In the genomic region with DNA sequence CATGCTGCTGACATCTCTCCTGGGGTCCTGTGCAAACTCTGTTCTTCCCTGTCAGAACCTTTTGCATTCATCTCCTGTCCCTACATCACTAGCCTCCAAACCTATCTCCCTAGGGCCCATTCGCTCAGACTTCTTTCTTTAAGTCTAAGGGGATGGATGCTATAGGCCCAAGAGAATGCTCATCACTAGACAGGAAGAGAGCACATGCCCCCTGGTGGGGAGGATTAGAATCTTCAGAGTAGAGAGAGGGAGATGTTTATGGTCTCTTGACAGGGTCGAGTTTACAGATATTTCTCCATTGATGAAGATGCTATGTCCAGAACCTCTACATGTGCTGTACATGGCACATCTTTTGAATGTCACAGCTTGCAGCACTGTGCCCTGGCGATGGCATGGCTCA, we compare ENCODE assay signal across 9 mouse cellular contexts.
A peak's percentile ranks its signal among the peaks of the same experiment; 100 is the strongest.
DNase-seq lines count a peak whose midpoint lies in the region; ATAC-seq and TF ChIP-seq lines count a peak whose summit lies in the region.
"Had no signal": no experiment of that assay in that cellular context is flagged by ENCODE, and none has a peak within 500 bp of the region (broad histone marks: within the 10 kb centered on the region; RNA-seq: fewer than 3 reads in every experiment).

No protein-coding gene starts in this region.

- H3K4me1 ChIP-seq in kidney, embryonic 16.5 days (ENCODE audit: insufficient read depth, low read length), result no peaks in the 10 kb centered on the region
- no peaks in the 10 kb centered on the region for H3K4me1 ChIP-seq in kidney, embryonic 14.5 days (ENCODE audit: control insufficient read depth, insufficient read depth, low read length)
- H3K4me1 ChIP-seq in ES-E14 (ENCODE audit: control insufficient read depth in 2 of 2, insufficient read depth in 2 of 2, low read length in 2 of 2, poor library complexity in 1 of 2), result no peaks in the 10 kb centered on the region

- H3K27me3 ChIP-seq in kidney, embryonic 16.5 days (ENCODE audit: insufficient read depth, low read length), result no peaks in the 10 kb centered on the region
- H3K27me3 ChIP-seq in kidney, embryonic 14.5 days (ENCODE audit: control insufficient read depth, insufficient read depth, low read length), result no peaks in the 10 kb centered on the region
- H3K27me3 ChIP-seq: midbrain, embryonic 13.5 days had no signal

- ATAC-seq in kidney, embryonic 16.5 days (ENCODE audit: low FRiP score, low TSS enrichment), result peak; percentile 22; the same call in 1 of the 2 replicates
- ATAC-seq in kidney, embryonic 14.5 days (ENCODE audit: low FRiP score, low TSS enrichment), result no peak
- ATAC-seq: midbrain, embryonic 13.5 days had no signal

- H3K4me2 ChIP-seq in kidney, embryonic 16.5 days (replicated peaks; ENCODE audit: low read depth, low read length), result no peak overlapping the region
- H3K4me2 ChIP-seq in kidney, embryonic 14.5 days (replicated peaks; ENCODE audit: low read depth, low read length), result no peak overlapping the region
- H3K4me2 ChIP-seq: midbrain, embryonic 13.5 days had no signal

- no peak overlapping the region for H3K9ac ChIP-seq in kidney, embryonic 16.5 days (replicated peaks; ENCODE audit: low read length)
- H3K9ac ChIP-seq in kidney, embryonic 14.5 days (ENCODE audit: low read depth, low read length), result no peak overlapping the region
- H3K9ac ChIP-seq in ES-E14 (ENCODE audit: insufficient read depth, low read depth, low read length, poor library complexity, severe bottlenecking), result no peak overlapping the region
- H3K9ac ChIP-seq: midbrain, embryonic 13.5 days had no signal

- DNase-seq in cerebellum, postnatal 10 days, result peak; percentile 64 to 72
- no peak for DNase-seq in cerebellum, adult 11 months
- peak; percentile 7 for DNase-seq in ES-E14 (ENCODE audit: low read depth, low spot score)
- peak; percentile 29 to 55 for DNase-seq in kidney, postnatal 4 days
- DNase-seq in spleen, postnatal 36 days (ENCODE audit: low spot score in 2 of 2), result no peak
- no peak for DNase-seq in natural killer cell, adult 2 months (ENCODE audit: low spot score in 2 of 2)

- no peak overlapping the region for H3K4me3 ChIP-seq in kidney, embryonic 16.5 days (ENCODE audit: low read length)
- no peak overlapping the region for H3K4me3 ChIP-seq in kidney, embryonic 14.5 days (ENCODE audit: low read length)
- no peak overlapping the region for H3K4me3 ChIP-seq in ES-E14 (ENCODE audit: insufficient read depth in 1 of 2, low read depth in 1 of 2, low read length in 2 of 2, poor library complexity in 1 of 2, severe bottlenecking in 1 of 2)
- H3K4me3 ChIP-seq: midbrain, embryonic 13.5 days had no signal

- H3K9me3 ChIP-seq in kidney, embryonic 16.5 days (ENCODE audit: low read length), result no peaks in the 10 kb centered on the region
- H3K9me3 ChIP-seq in kidney, embryonic 14.5 days (ENCODE audit: control insufficient read depth, low read length), result no peaks in the 10 kb centered on the region
- no peaks in the 10 kb centered on the region for H3K9me3 ChIP-seq in ES-E14 (ENCODE audit: control insufficient read depth, insufficient read depth, low read depth, low read length)
- H3K9me3 ChIP-seq: midbrain, embryonic 13.5 days had no signal

- in situ Hi-C loops in ES-E14 (cut with MboI; ENCODE audit: low sequenced_read_pairs in 2 of 2, unreplicated experiment in 2 of 2), result no loop called here

- H3K27ac ChIP-seq in kidney, embryonic 16.5 days (ENCODE audit: low read length), result peak overlapping the region; percentile 35; the same call in 1 of the 2 replicates
- H3K27ac ChIP-seq in kidney, embryonic 14.5 days (ENCODE audit: low read depth, low read length), result no peak overlapping the region
- H3K27ac ChIP-seq in ES-E14 (ENCODE audit: insufficient read depth, low read depth, low read length, poor library complexity, severe bottlenecking), result no peak overlapping the region
- H3K27ac ChIP-seq: midbrain, embryonic 13.5 days had no signal

- WGBS in kidney, embryonic 16.5 days, result 66% methylated on average over 3 of the region's 3 CpGs
- 64% methylated on average over 3 of the region's 3 CpGs for WGBS in kidney, embryonic 14.5 days

- no peaks in the 10 kb centered on the region for H3K36me3 ChIP-seq in kidney, embryonic 16.5 days (ENCODE audit: insufficient read depth, low read length)
- no peaks in the 10 kb centered on the region for H3K36me3 ChIP-seq in kidney, embryonic 14.5 days (ENCODE audit: control insufficient read depth, insufficient read depth, low read length)
- H3K36me3 ChIP-seq in ES-E14 (ENCODE audit: control insufficient read depth, insufficient read depth, low read length, poor library complexity, severe bottlenecking), result no peaks in the 10 kb centered on the region
- H3K36me3 ChIP-seq: midbrain, embryonic 13.5 days had no signal

TF ChIP-seq in ES-E14, 5 proteins besides CTCF, POLR2A, EP300 and RAD21:
- TF ChIP-seq ZC3H11A (IDR thresholded peaks at IDR 0.05; ENCODE audit: borderline replicate concordance, low read depth, low read length) (no peak), ZNF384 (IDR thresholded peaks at IDR 0.05; ENCODE audit: low read depth, low read length) (no peak), CHD2 (IDR thresholded peaks at IDR 0.05; ENCODE audit: low read depth, low read length) (no peak), MAFK (IDR thresholded peaks at IDR 0.05; ENCODE audit: insufficient read depth, low read depth, low read length) (no peak), HCFC1 (IDR thresholded peaks at IDR 0.05; ENCODE audit: borderline replicate concordance, insufficient read depth, low read length) (no peak)

Comparison
In these comparisons a context has a peak if more than half of its experiments do, and no peak if none do; other contexts are left out.
1. DNase-seq: peak in cerebellum, postnatal 10 days (2 of 2), ES-E14 (single experiment) and kidney, postnatal 4 days (2 of 2); none in cerebellum, adult 11 months (single experiment), spleen, postnatal 36 days (0 of 2) and natural killer cell, adult 2 months (0 of 2).